Mouse (Mus musculus) kidney, embryonic 16.5 days (tissue): ENCODE data around the gene H2al1b. TPM values are rescaled to one million over a fixed set of nuclear protein-coding genes. Genes with fewer than 3 reads are reported as not detected.
"Not testable (repeated sequence)": the region's sequence is repeated elsewhere in the genome, so short reads cannot be mapped to it uniquely, and the experiment has no call there.

ENCODE experiments used
- ATAC-seq: fragments of 200-750 bp; cut with Nextera tagmentation; 2 replicates; pipeline ENCODE4 v1.8.0; 2017; ENCODE audit warnings: moderate TSS enrichment; ENCODE audit not compliant: low FRiP score, low TSS enrichment
- H3K27ac ChIP-seq: fragments of 300-500 bp; sonication (generic); 2 replicates; pipeline ENCODE4 v1.5.1; 2014; ENCODE audit warnings: low read length
- H3K27me3 ChIP-seq: fragments of 300-500 bp; sonication (generic); 2 replicates; pipeline ENCODE4 v1.6.1; 2014; ENCODE audit warnings: low read length, control low read depth, mixed read lengths; ENCODE audit not compliant: insufficient read depth
- H3K36me3 ChIP-seq: fragments of 300-500 bp; sonication (generic); 2 replicates; pipeline ENCODE4 v1.6.1; 2014; ENCODE audit warnings: low read length, control low read depth, mixed read lengths; ENCODE audit not compliant: insufficient read depth
- H3K4me1 ChIP-seq: fragments of 300-500 bp; sonication (generic); 2 replicates; pipeline ENCODE4 v1.6.1; 2014; ENCODE audit warnings: low read length, control low read depth, mixed read lengths; ENCODE audit not compliant: insufficient read depth
- H3K4me2 ChIP-seq: fragments of 300-500 bp; sonication (generic); replicated peaks from 2 replicates; pipeline ENCODE4 v1.6.1; 2014; ENCODE audit warnings: low read depth, low read length
- H3K4me3 ChIP-seq: fragments of 300-500 bp; sonication (generic); 2 replicates; pipeline ENCODE4 v1.5.1; 2014; ENCODE audit warnings: mild to moderate bottlenecking, low read length
- H3K9ac ChIP-seq: fragments of 300-500 bp; sonication (generic); replicated peaks from 2 replicates; pipeline ENCODE4 v1.6.1; 2014; ENCODE audit warnings: low read length
- H3K9me3 ChIP-seq: fragments of 300-500 bp; sonication (generic); 2 replicates; pipeline ENCODE4 v1.6.1; 2016; ENCODE audit warnings: low read length, control low read depth
- WGBS: fragments of 180-500 bp; shearing (Covaris S2); extraction: QIAGEN DNeasy Blood & Tissue Kit; methylation state at CpG from one replicate; pipeline ENCODE4 v1.1.7; 2014; 5-methylcytosine and 5-hydroxymethylcytosine counted together
- polyA plus RNA-seq: library from polyadenylated mRNA; unstranded; fragments of >200 nt; fragmentation: Nextera tagmentation; extraction: Ambion mirVana; gene quantifications from 2 replicates; pipeline ENCODE4 v1.2.1, GENCODE M21; 2015

H2al1b gene
- polyA plus RNA-seq, 1 experiment from 2014 or later, result not detected

DNA sequence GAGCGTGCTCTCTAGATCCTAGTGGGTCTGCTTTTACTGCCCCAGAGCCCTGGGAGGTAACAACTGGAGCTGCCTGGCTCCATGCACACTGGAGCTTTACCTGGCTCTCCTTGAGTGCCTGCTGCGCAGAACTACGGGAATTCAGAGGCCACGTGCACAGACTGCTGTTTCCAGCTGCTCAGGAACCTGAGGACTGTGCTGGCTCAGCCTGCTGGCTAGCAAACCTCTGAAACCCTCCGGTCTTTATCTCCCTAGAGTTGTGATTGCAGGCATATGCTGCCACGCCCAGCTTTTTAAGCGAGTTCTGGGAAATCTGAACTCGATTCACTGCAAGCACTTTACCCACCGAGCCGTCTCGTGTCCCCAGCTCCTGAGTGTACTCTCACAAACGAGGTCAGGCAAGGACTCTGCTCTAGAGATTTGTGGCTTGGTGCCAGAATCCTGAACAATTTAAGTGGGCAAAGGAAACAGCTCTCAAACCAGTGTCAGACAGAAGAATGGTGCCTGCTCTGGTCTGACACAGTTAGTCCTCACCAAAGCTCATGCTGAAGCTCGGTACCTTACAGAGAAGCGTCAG lies 13.8 kb upstream of the H2al1b start:
- Histone ChIP-seq H3K4me2 (no peak overlapping the region), H3K36me3 (no peaks in the 10 kb centered on the region), H3K4me3 (no peak overlapping the region), H3K9me3 (no peaks in the 10 kb centered on the region), H3K27me3 (peaks cover 10% of the 10 kb centered on the region; the same call in 1 of the 2 replicates), H3K27ac (no peak overlapping the region), H3K9ac (no peak overlapping the region), H3K4me1 (no peaks in the 10 kb centered on the region)
- 70% methylated on average over 14 of the region's 14 CpGs for WGBS
- ATAC-seq, result no peak

DNA sequence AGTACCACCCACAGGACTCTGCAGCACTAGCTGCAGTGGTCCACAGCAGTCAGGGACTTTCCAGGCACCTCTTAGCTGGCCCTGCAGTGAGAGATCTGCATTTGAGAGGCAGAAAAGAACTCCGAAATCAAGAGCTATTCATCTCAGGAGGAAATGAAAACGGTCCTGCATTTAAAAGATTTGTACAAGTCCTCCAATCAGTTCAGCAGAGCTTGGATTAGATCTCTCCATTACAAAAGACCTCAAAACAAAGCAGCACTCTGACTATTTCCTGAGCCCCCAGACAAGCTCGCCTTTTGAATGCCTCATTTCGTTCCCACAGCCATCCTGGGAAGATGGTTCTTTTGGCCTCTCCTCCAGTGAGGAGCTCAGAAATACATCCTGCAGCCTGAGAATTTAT lies 13.0 kb upstream of the H2al1b start:
- H3K9me3 ChIP-seq, result no peaks in the 10 kb centered on the region
- H3K4me3 ChIP-seq, result no peak overlapping the region
- H3K27ac ChIP-seq, result no peak overlapping the region
- peaks cover 10% of the 10 kb centered on the region; the same call in 1 of the 2 replicates for H3K27me3 ChIP-seq
- WGBS, result 67% methylated on average over 4 of the region's 4 CpGs
- no peaks in the 10 kb centered on the region for H3K36me3 ChIP-seq
- H3K4me2 ChIP-seq, result no peak overlapping the region
- H3K9ac ChIP-seq, result no peak overlapping the region
- no peak for ATAC-seq
- no peaks in the 10 kb centered on the region for H3K4me1 ChIP-seq

DNA sequence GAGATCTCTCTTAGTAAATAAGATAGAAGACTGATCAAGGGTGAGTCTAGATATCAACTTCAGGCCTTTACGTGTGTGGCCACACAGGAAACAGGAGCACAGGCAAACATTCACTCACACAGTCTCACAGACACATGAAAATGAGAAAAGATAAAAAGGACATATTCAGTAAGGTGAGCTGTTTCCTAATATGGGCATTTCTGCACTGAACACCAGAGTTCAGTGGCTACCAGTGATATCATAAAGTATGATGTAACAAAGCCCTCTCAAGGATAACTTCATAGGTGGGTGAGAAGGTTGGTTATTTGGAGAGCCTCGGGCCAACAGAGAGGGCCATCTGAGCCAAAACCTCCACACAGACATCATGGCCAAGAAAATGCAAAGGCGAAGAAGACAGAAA lies 3.3 kb upstream of the H2al1b start, which contains the start of gene H2al1a:
Gene H2al1a (plus strand): TSS at position 301 of the 400 bp plus-strand sequence.
- not testable (repeated sequence) for H3K27ac ChIP-seq, H3K9me3 ChIP-seq, H3K4me1 ChIP-seq, H3K4me3 ChIP-seq, H3K36me3 ChIP-seq, H3K9ac ChIP-seq, H3K27me3 ChIP-seq, ATAC-seq, H3K4me2 ChIP-seq
- WGBS, result no CpG with 5 or more reads among the region's 3 CpGs

DNA sequence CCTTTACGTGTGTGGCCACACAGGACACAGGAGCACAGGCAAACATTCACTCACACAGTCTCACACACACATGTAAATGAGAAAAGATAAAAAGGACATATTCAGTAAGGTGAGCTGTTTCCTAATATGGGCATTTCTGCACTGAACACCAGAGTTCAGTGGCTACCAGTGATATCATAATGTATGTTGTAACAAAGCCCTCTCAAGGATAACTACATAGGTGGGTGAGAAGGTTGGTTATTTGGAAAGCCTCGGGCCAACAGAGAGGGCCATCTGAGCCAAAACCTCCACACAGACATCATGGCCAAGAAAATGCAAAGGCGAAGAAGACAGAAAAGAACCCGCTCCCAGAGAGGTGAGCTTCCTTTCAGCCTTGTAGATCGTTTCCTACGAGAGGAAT lies 3.1 kb downstream of the H2al1b start, which contains the start of gene H2al1c:
Gene H2al1c (plus strand): TSS at position 301 of the 400 bp plus-strand sequence.
- not testable (repeated sequence) for H3K9ac ChIP-seq, H3K4me2 ChIP-seq, H3K9me3 ChIP-seq, ATAC-seq, H3K36me3 ChIP-seq, H3K27me3 ChIP-seq, H3K4me1 ChIP-seq, H3K27ac ChIP-seq, H3K4me3 ChIP-seq
- 70% methylated on average over 1 of the region's 6 CpGs for WGBS

DNA sequence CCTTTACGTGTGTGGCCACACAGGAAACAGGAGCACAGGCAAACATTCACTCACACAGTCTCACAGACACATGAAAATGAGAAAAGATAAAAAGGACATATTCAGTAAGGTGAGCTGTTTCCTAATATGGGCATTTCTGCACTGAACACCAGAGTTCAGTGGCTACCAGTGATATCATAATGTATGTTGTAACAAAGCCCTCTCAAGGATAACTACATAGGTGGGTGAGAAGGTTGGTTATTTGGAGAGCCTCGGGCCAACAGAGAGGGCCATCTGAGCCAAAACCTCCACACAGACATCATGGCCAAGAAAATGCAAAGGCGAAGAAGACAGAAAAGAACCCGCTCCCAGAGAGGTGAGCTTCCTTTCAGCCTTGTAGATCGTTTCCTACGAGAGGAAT lies 6.3 kb downstream of the H2al1b start, which contains the start of gene H2al1d:
Gene H2al1d (plus strand): TSS at position 301 of the 400 bp plus-strand sequence.
- WGBS, result no CpG with 5 or more reads among the region's 6 CpGs
- not testable (repeated sequence) for H3K27me3 ChIP-seq, H3K36me3 ChIP-seq, ATAC-seq, H3K4me2 ChIP-seq, H3K9me3 ChIP-seq, H3K4me3 ChIP-seq, H3K4me1 ChIP-seq, H3K9ac ChIP-seq, H3K27ac ChIP-seq

DNA sequence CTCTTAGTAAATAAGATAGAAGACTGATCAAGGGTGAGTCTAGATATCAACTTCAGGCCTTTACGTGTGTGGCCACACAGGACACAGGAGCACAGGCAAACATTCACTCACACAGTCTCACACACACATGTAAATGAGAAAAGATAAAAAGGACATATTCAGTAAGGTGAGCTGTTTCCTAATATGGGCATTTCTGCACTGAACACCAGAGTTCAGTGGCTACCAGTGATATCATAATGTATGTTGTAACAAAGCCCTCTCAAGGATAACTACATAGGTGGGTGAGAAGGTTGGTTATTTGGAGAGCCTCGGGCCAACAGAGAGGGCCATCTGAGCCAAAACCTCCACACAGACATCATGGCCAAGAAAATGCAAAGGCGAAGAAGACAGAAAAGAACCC lies 9.4 kb downstream of the H2al1b start, which contains the start of gene H2al1e:
Gene H2al1e (plus strand): TSS at position 301 of the 400 bp plus-strand sequence.
- no CpG with 5 or more reads among the region's 3 CpGs for WGBS
- H3K27ac ChIP-seq, H3K4me3 ChIP-seq, H3K4me2 ChIP-seq, H3K27me3 ChIP-seq, H3K4me1 ChIP-seq, ATAC-seq, H3K9me3 ChIP-seq, H3K9ac ChIP-seq, H3K36me3 ChIP-seq: not testable (repeated sequence)

DNA sequence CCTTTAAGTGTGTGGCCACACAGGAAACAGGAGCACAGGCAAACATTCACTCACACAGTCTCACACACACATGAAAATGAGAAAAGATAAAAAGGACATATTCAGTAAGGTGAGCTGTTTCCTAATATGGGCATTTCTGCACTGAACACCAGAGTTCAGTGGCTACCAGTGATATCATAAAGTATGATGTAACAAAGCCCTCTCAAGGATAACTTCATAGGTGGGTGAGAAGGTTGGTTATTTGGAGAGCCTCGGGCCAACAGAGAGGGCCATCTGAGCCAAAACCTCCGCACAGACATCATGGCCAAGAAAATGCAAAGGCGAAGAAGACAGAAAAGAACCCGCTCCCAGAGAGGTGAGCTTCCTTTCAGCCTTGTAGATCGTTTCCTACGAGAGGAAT lies 12.6 kb downstream of the H2al1b start, which contains the start of gene H2al1f:
Gene H2al1f (plus strand): TSS at position 301 of the 400 bp plus-strand sequence.
- H3K4me2 ChIP-seq, ATAC-seq, H3K9me3 ChIP-seq, H3K4me1 ChIP-seq, H3K9ac ChIP-seq, H3K27me3 ChIP-seq, H3K36me3 ChIP-seq, H3K27ac ChIP-seq, H3K4me3 ChIP-seq: not testable (repeated sequence)
- WGBS, result no CpG with 5 or more reads among the region's 6 CpGs

DNA sequence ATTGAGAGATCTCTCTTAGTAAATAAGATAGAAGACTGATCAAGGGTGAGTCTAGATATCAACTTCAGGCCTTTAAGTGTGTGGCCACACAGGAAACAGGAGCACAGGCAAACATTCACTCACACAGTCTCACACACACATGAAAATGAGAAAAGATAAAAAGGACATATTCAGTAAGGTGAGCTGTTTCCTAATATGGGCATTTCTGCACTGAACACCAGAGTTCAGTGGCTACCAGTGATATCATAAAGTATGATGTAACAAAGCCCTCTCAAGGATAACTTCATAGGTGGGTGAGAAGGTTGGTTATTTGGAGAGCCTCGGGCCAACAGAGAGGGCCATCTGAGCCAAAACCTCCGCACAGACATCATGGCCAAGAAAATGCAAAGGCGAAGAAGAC lies 15.7 kb downstream of the H2al1b start, which contains the start of gene H2al1g:
Gene H2al1g (plus strand): TSS at position 301 of the 400 bp plus-strand sequence.
- WGBS, result no CpG with 5 or more reads among the region's 3 CpGs
- not testable (repeated sequence) for H3K9me3 ChIP-seq, H3K4me1 ChIP-seq, ATAC-seq, H3K36me3 ChIP-seq, H3K4me3 ChIP-seq, H3K27me3 ChIP-seq, H3K27ac ChIP-seq, H3K4me2 ChIP-seq, H3K9ac ChIP-seq

DNA sequence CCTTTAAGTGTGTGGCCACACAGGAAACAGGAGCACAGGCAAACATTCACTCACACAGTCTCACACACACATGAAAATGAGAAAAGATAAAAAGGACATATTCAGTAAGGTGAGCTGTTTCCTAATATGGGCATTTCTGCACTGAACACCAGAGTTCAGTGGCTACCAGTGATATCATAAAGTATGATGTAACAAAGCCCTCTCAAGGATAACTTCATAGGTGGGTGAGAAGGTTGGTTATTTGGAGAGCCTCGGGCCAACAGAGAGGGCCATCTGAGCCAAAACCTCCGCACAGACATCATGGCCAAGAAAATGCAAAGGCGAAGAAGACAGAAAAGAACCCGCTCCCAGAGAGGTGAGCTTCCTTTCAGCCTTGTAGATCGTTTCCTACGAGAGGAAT lies 19.0 kb downstream of the H2al1b start, which contains the start of gene H2al1h:
Gene H2al1h (plus strand): TSS at position 301 of the 400 bp plus-strand sequence.
- no CpG with 5 or more reads among the region's 6 CpGs for WGBS
- H3K4me2 ChIP-seq, H3K9me3 ChIP-seq, H3K4me3 ChIP-seq, H3K36me3 ChIP-seq, ATAC-seq, H3K27me3 ChIP-seq, H3K27ac ChIP-seq, H3K4me1 ChIP-seq, H3K9ac ChIP-seq: not testable (repeated sequence)

DNA sequence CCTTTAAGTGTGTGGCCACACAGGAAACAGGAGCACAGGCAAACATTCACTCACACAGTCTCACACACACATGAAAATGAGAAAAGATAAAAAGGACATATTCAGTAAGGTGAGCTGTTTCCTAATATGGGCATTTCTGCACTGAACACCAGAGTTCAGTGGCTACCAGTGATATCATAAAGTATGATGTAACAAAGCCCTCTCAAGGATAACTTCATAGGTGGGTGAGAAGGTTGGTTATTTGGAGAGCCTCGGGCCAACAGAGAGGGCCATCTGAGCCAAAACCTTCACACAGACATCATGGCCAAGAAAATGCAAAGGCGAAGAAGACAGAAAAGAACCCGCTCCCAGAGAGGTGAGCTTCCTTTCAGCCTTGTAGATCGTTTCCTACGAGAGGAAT lies 22.1 kb downstream of the H2al1b start, which contains the start of gene H2al1i:
Gene H2al1i (plus strand): TSS at position 301 of the 400 bp plus-strand sequence.
- not testable (repeated sequence) for H3K4me1 ChIP-seq, H3K27ac ChIP-seq, H3K27me3 ChIP-seq, H3K4me3 ChIP-seq, H3K9me3 ChIP-seq, ATAC-seq, H3K36me3 ChIP-seq, H3K4me2 ChIP-seq, H3K9ac ChIP-seq
- WGBS, result 71% methylated on average over 1 of the region's 5 CpGs
